Mouse (Mus musculus) testis, postnatal 14 days (tissue): ENCODE data around the gene Atp1a4.
A peak's percentile ranks its signal among the peaks of the same experiment; 100 is the strongest.

ENCODE experiments used
- DNase-seq: peaks from one replicate; pipeline ENCODE4 v3.0.0; 2021; ENCODE audit warnings: low spot score

Atp1a4 gene

GRCm38 (mm10) chr1:172258314-172258713 is at the start of gene Atp1a4:
Atp1a4 (minus strand) TSS chr1:172258414.
- no peak for DNase-seq

GRCm38 (mm10) chr1:172307936-172308335 is 49.7 kb upstream of the Atp1a4 start:
- DNase-seq, result no peak

GRCm38 (mm10) chr1:172306885-172307284 is 48.7 kb upstream of the Atp1a4 start:
- DNase-seq, result no peak

GRCm38 (mm10) chr1:172306196-172306595 is 48.0 kb upstream of the Atp1a4 start:
- DNase-seq, result no peak

- DNase-seq, result no peak
Measured at GRCm38 (mm10) chr1:172305635-172306034, 47.4 kb upstream of the Atp1a4 start.

GRCm38 (mm10) chr1:172305153-172305552 is 46.9 kb upstream of the Atp1a4 start:
- no peak for DNase-seq

GRCm38 (mm10) chr1:172304443-172304842 is 46.2 kb upstream of the Atp1a4 start:
- DNase-seq, result no peak

- no peak for DNase-seq
Measured at GRCm38 (mm10) chr1:172302851-172303250, 44.6 kb upstream of the Atp1a4 start.

- no peak for DNase-seq
Measured at GRCm38 (mm10) chr1:172302311-172302710, 44.1 kb upstream of the Atp1a4 start.

- no peak for DNase-seq
Measured at GRCm38 (mm10) chr1:172301180-172301579, 43.0 kb upstream of the Atp1a4 start.

- DNase-seq, result peak; percentile 40
Measured at GRCm38 (mm10) chr1:172300247-172300646, 42.0 kb upstream of the Atp1a4 start.

- DNase-seq, result no peak
Measured at GRCm38 (mm10) chr1:172299528-172299927, 41.3 kb upstream of the Atp1a4 start.

- DNase-seq, result peak; percentile 43
Measured at GRCm38 (mm10) chr1:172297611-172298537, 39.7 kb upstream of the Atp1a4 start, which contains the start of gene Atp1a2. Atp1a2 (minus strand) TSS chr1:172298064.

GRCm38 (mm10) chr1:172296816-172297510 is 38.7 kb upstream of the Atp1a4 start:
- DNase-seq, result no peak

GRCm38 (mm10) chr1:172295751-172296197 is 37.6 kb upstream of the Atp1a4 start:
- no peak for DNase-seq

- no peak for DNase-seq
Measured at GRCm38 (mm10) chr1:172293449-172293848, 35.2 kb upstream of the Atp1a4 start.

- DNase-seq, result no peak
Measured at GRCm38 (mm10) chr1:172292880-172293279, 34.7 kb upstream of the Atp1a4 start.

- DNase-seq, result no peak
Measured at GRCm38 (mm10) chr1:172289617-172289946, 31.4 kb upstream of the Atp1a4 start.

GRCm38 (mm10) chr1:172288900-172289616 is 30.8 kb upstream of the Atp1a4 start:
- no peak for DNase-seq

GRCm38 (mm10) chr1:172286740-172287139 is 28.5 kb upstream of the Atp1a4 start:
- no peak for DNase-seq

- no peak for DNase-seq
Measured at GRCm38 (mm10) chr1:172284221-172284620, 26.0 kb upstream of the Atp1a4 start.

GRCm38 (mm10) chr1:172283073-172283472 is 24.9 kb upstream of the Atp1a4 start:
- DNase-seq, result no peak
